8 mouse cellular contexts compared by ENCODE assay signal in the genomic region with DNA sequence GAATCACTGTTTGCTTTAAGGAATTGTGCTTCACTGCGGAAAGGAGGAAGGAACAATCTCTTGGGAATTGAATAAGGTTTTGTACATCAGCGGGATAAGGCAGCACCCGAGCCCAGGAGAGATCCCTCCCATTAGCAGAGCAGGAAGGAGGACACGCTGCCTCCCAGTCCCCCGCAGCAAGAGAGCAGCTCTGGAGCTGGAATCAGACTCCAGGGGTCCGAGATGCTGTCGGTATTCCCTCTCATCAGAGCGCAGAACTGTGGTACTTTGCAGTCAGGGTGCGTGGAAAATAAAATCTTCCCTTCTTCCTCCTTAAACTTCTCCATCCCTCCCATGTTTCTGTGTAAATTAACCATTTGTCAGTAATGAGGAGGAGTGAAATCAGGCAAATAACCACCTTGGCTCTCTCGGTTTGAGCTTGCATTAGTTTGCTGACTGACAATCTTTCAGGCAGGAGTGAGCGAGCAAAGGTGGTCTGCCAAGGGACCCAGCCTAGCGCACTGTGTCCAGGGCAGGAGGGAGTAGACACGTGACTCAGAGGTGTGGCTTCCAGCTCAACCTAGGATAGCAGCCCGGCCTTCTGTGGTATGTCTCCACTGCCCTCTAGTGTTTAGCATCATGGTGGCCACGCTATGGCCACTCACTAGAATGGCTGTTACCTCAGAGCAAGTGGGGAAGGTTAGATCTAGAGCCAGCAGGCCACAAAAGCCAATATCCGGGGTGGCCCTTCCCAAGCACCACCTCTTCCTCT. TPM values are rescaled to one million over a fixed set of nuclear protein-coding genes. Genes with fewer than 3 reads are reported as not detected.
DNase-seq lines count a peak whose midpoint lies in the region; ATAC-seq lines count a peak whose summit lies in the region.

No protein-coding gene starts in this region.

- ATAC-seq in common myeloid progenitor, adult 5-6 weeks (replicated peaks; ENCODE audit: low read depth, poor library complexity, severe bottlenecking), result peak; percentile 100
- peak; percentile 99 for ATAC-seq in intestine, embryonic 14.5 days (replicated peaks; ENCODE audit: low FRiP score, low TSS enrichment, low read depth)

- H3K9ac ChIP-seq in intestine, embryonic 14.5 days (ENCODE audit: low read length), result no peak overlapping the region

- H3K36me3 ChIP-seq in intestine, embryonic 14.5 days (ENCODE audit: control insufficient read depth, insufficient read depth, low read length), result peaks cover 4% of the 10 kb centered on the region; the same call in 1 of the 2 replicates

- H3K4me2 ChIP-seq in intestine, embryonic 14.5 days (ENCODE audit: low read length), result peak overlapping the region; percentile 72

- H3K27me3 ChIP-seq in intestine, embryonic 14.5 days (replicated peaks; ENCODE audit: control insufficient read depth, insufficient read depth, low read length), result no peaks in the 10 kb centered on the region

- WGBS in intestine, embryonic 14.5 days, result 4% methylated on average over 16 of the region's 16 CpGs

- peak overlapping the region; percentile 22 for H3K4me3 ChIP-seq in intestine, embryonic 14.5 days (ENCODE audit: low read depth, low read length)

- intact Hi-C loops in left cerebral cortex, postnatal 4 days (cut with DNase I), result no loop called here

- DNase-seq in ovary, adult 18-20 months (ENCODE audit: low spot score), result peak; percentile 48
- DNase-seq in ovary, postnatal 10 days (ENCODE audit: low spot score), result no peak
- DNase-seq in gastrocnemius, postnatal 25 days, result peak; percentile 60
- peak; percentile 83 for DNase-seq in intestine, embryonic 14.5 days (ENCODE audit: low spot score)
- DNase-seq in left cerebral cortex, postnatal 4 days, result peak; percentile 76
- DNase-seq in mesoderm, embryonic 11.5 days (ENCODE audit: low read depth, low spot score), result peak; percentile 82
- peak; percentile 46 for DNase-seq in skeletal muscle tissue, adult 2 months (ENCODE audit: low read depth, low spot score)

- H3K9me3 ChIP-seq in intestine, embryonic 14.5 days (ENCODE audit: control insufficient read depth, low read length), result no peaks in the 10 kb centered on the region

- H3K27ac ChIP-seq in intestine, embryonic 14.5 days (ENCODE audit: low read depth), result no peak overlapping the region

- H3K4me1 ChIP-seq in intestine, embryonic 14.5 days (replicated peaks; ENCODE audit: control insufficient read depth, insufficient read depth, low read length), result peaks cover 4% of the 10 kb centered on the region; the same call in 1 of the 2 replicates

RNA-seq across cellular contexts. Expression of gene Syt15, which starts 15.4 kb away (rescaled TPM):
- total RNA-seq in common myeloid progenitor, adult 5-6 weeks (2017), result not detected in 2 replicates
- under 1 TPM; 0.51 to 0.67 TPM for total RNA-seq in gastrocnemius, postnatal 25 days (2021)
- polyA plus RNA-seq in intestine, embryonic 14.5 days (2014; fragmentation: Nextera tagmentation; extraction: Ambion mirVana), result 0.54 and 0.60 TPM in 2 replicates
- 1 to 10 TPM; 1.2 to 1.5 TPM for total RNA-seq in left cerebral cortex, postnatal 4 days (2021)

RNA-seq across cellular contexts. Expression of gene Gprin2, which starts 33.4 kb away (rescaled TPM):
- total RNA-seq in common myeloid progenitor, adult 5-6 weeks (2017), result not detected in 2 replicates
- total RNA-seq in gastrocnemius, postnatal 25 days (2021), result under 1 TPM; 0.08 to 0.29 TPM
- 0.39 TPM in 2 replicates for polyA plus RNA-seq in intestine, embryonic 14.5 days (2014; fragmentation: Nextera tagmentation; extraction: Ambion mirVana)
- 10 to 100 TPM; 26.2 to 30.0 TPM for total RNA-seq in left cerebral cortex, postnatal 4 days (2021)

Comparison
In these comparisons a context has a peak if more than half of its experiments do, and no peak if none do; other contexts are left out.
1. RNA of gene Gprin2, which starts 33.4 kb away (total RNA-seq): 26.2 to 30.0 TPM in left cerebral cortex, postnatal 4 days; 0.08 to 0.29 TPM in gastrocnemius, postnatal 25 days and not detected in common myeloid progenitor, adult 5-6 weeks; every median in the first group is over 10 times any median in the second.